Mouse (Mus musculus): Measurements from ENCODE around the gene Stip1.
"Not testable (repeated sequence)": the region's sequence is repeated elsewhere in the genome, so short reads cannot be mapped to it uniquely, and the experiment has no call there.

The Stip1 gene

DNA sequence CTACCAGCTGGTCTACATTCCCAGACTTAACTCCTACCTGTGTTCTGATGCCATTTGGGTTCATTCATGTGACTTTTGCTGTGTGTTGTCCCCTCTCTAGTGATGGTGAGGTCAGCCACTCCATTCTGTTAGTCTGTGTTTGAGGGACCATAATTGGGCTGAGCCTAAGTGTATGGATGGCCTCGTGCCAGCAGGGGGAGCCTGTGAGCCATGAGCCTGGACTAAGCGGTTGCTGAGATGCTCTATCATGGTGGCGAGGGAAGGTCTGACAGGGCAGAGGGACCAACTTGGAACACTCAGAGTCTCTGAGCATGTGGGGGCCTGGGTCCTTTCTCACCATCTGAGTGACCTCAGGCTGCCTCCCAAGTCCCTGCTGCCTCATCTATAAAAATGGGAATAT lies 24.8 kb upstream of the Stip1 start:
- DNase-seq (ENCODE audit: low read depth): peak; percentile 89

DNA sequence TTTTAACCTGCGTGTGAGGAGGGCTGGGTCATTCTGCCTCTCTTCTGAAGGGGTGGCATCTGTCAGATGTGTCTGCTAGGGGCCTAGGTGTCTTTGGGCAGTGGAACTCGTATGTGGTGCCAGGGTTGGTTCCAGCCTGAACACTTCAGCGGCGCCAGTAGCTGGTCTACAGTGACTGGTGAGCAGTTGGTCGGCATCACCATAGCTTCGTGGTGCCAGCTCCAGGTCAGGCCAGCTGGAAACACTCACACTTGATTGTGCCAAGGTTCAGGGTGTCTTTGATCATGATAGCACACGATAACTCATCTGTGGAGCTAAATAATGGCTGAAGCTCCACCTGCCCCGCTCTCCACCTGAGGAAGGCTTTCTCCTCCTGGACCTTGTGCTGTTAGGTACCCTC lies 23.1 kb upstream of the Stip1 start:
- DNase-seq (ENCODE audit: low read depth): no peak

DNA sequence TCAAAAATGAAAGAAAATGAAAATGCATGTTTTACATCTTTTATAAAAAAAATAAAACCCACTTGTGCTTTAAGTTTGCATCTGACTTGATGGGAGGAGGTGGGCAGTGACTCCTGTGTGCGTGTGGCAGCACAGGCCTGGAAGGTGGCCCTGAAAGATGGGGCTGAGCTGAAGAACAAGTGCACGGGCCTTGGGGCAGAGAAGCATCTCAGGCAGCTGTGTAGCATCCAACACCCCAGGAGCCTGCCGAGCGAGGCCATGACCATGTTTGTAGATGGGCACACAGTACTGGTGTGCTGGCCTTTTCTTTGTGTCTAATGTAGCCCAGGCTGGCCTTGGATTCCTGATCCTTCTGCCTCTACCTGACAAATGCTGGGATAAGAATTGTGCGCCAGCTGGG lies 22.3 kb upstream of the Stip1 start:
- DNase-seq (ENCODE audit: low read depth): no peak

DNA sequence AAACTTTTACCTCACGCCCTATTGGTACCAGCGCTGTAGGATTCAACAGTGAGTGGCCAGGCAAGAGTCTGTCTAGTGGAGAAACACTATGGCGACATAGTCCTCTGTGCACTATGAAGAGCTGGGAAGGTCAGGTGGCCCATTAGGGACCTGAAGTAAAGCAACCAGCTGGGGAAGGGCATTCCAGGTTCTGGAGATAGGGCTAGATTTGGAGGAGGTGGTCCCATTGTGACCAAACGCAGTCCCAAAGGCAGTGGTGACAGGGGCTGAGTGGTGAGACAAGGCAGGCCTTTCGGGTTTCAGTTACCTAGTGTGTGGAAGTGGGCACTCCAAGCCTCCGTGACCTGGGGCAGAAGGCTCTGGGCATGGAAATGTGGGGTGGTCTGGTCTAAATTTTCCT lies 18.8 kb upstream of the Stip1 start:
- DNase-seq (ENCODE audit: low read depth): no peak

DNA sequence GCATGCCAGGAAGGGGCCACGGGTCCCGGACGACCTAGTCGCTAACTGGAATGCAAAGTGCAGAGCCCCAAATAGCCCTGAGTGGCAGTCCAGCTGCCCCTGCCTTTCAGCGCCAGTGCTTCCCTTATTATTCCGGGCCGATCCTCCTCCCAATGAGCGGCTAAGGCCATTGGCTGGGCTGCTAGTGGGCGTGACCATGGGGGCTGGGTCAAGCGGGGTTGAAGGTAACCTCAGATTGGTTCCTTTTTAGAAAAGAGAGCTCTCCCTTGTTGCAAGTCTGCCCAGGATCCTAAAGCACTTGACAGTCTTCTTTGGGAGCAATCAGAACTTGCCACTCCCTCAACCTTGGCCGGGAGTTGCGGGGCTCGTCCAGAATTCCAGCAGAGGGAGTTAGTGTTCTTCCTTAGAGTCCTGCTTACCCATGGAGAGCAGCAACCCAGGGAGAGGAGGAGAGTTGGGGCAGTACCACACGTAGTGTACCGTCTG lies 18.0 kb upstream of the Stip1 start:
- DNase-seq (ENCODE audit: low read depth): peak; percentile 72

DNA sequence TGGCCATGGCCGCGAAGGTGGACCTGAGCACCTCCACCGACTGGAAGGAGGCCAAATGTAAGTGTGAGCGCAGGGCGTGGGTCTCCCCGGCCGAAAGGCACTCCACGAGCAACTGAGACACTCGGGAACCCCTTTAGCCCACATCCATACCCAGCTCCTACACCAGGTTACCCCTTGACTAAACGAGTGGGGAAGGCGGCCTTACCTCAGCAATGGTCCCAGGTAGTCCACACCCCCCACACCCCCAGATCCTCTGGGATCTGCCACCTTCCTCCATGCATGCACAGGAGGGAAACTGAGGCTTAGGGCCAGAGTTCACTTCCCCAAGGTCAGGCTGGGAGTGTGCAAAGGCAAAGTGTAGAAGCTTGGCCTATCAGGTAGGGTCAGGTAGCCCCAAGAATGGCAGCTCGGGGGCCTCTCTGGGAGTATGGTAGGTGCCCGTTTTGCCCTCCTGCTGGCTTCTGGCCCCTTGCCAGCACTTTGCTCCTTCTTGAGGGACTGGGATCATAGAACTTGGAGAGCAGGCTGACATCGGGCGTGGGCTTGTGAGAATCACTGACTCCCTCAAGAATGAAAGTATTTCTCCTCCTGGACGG lies 17.5 kb upstream of the Stip1 start:
- DNase-seq (ENCODE audit: low read depth): no peak

DNA sequence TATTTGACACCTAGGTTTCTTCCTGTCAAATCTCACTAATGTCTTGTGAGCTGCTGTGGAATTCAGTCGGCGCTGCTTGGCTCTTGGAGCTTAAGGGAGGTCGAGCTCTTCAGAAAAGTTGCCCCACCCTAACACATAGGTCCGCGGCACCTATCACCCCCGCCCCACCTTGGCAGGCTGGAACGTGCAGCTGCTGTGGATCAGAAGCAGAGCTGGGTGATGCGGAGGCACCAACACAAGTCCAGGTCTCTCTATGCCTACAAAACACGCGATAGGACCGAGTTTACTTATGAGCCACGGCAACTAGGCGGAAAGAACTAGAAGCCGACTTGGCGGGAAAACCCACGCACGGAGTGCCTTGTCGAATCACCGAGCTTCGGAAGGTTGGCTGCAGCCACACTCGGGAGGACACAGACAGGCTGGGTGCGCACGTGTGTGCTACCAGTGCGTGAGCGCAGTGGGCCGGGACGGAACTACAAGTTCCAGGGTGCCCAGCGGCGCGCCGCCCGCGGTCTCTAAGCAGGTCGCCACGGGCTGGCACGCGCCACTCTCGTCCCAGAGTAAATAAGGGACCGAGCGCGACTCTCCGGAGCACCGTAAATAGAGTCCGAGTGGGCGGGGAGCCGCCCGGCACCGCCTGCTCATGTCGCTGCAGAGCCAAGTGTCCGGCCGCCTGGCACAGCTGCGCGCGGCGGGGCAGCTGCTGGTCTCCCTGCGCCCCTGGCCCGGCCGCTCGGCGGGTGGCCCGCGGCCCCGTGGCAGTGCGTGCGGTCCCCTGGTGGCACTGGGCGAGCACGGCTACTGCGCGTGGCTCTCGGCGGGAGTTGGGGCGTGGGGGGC lies 16.7 kb upstream of the Stip1 start, which contains the start of gene Macrod1:
TSS of gene Macrod1 (plus strand) at position 563 of the 840 bp plus-strand sequence.
- DNase-seq (ENCODE audit: low read depth): peak; percentile 86

DNA sequence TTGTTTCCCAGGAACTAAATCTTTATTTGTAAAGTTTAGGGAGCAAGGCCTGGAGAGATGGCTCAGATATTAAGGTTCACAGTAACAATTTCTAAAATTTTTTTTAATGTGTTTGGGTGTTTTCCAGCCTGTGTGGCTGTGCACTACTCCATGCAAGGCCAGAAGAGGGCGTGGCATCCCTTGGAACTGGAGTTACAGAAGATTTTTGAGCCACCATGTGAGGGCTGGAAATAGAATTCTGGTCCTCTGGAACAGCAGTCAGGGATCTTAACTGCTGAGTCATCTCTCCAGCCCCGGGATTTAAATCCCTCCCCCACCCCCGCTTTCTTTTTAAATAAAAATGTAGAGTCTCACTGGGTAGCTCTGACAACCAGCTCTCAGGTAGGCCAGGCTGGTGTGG lies 15.4 kb upstream of the Stip1 start:
- no peak for DNase-seq (ENCODE audit: low read depth)

DNA sequence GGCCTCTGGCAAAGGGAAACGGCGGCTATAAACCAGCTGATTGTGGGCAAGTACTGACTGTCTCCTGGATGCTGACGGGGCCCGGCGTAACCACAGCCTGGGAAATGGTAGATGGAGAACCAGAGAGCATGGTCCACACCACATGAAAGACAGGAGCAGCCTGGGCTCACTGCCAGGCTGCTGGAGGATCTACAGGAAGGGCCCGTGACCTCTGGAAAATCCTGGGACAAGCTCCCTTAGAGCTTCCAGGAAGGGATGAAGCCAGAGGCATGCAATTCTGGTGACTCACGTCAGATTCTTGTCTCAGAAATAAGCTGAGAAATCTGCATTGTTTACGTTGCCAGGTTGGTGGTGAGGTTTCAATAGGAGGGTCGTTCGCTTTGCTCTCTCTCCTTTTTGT lies 15.0 kb upstream of the Stip1 start:
- no peak for DNase-seq (ENCODE audit: low read depth)

DNA sequence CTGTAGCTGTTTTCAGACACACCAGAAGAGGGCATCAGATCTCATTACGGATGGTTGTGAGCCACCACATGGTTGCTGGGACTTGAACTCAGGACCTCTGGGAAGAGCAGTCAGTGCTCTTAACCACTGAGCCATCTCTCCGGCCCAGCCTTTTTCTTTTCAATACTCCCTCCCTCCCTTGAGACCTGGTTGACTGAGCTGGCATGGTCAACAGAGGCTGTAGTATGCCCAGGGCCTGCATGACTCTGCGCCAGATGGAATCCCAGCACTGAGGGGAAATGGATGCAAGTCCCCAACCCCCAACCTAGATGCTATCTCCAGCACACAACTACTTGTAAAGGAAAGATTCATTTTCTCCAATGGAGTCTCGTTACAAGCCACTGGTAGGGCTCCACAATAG lies 13.6 kb upstream of the Stip1 start:
- DNase-seq (ENCODE audit: low read depth): not testable (repeated sequence)

DNA sequence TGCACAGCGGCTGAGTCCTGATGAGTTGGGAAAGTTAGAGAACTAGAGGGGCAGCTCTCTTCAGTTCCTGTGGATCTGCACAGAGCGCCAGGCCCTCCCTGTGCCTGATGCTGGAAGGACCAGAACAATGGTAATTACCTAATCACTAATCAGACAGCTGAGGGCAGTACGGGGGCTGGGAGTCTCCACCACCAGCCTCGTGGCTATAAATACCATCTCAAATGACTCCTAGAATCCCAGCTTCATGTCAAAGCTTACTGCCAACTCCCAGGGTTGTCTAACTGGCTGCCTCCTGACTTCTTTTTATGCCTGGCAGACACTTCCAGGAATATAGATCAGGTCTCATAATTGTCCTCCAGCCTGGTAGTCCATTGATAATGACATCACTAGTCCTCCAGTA lies 4.9 kb upstream of the Stip1 start:
- no peak for DNase-seq (ENCODE audit: low read depth)

DNA sequence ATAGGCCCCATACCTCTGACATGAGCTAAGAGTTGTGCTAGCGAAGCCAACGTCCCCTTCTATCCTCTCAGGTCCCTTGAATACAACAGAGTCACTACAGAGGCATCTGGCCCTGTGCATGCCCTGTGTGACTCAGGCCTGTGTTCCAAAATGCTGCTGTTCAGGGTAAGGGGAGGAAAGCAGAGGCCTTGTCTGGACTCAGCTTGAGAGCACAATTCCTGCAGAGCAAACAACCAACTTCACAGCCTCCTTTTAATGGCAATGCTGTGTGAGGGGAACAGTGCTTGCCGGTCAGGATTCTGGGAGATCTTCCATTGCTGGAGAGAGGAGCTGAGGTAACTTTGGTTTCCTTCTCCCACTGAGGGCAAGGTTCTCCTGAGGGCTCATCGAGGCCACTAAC lies 4.5 kb upstream of the Stip1 start:
- DNase-seq (ENCODE audit: low read depth): no peak

DNA sequence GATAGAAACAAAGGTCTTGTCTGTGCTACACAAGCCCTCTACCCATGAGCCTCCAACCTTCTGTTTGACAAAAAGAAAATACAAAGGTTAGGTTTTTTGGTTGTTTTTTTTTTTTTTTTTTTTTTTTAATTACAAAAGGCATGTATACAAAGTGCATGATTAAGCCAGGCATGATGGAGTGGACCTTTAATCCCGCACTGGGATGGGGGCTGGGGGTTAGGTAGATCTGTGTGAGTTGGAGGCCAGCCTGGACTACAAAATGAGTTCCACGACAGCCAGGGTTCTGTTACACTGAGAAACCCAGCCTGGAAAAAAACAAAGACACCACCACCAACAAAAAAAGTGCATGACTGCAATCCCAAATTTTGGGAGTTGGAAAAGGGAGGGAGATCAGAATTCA lies 1.4 kb upstream of the Stip1 start:
- no peak for DNase-seq (ENCODE audit: low read depth)

DNA sequence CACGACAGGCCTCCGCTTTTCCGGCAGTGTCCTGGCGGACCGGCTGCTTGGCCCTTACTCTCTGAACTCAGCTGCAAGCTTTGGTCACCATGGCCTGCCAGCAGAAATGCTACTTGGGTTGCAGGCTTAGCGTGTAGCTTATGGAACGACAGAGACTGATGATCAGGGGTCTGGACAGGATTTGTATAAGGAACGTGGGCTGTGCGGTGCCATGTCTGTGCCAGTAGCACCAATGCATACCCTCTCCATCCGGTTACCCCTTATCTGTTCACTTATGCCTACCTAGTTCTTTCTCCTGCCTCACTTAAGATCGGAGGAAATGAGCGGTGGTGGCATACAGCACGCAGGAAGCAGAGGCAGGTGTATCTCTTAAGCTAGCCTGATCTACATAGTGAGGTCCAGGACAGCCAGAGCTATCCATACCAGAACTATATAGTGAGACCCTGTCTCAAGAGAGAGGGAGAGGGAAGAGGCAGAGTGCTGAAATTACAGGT lies 917 bp upstream of the Stip1 start:
- no peak for DNase-seq (ENCODE audit: low read depth)

DNA sequence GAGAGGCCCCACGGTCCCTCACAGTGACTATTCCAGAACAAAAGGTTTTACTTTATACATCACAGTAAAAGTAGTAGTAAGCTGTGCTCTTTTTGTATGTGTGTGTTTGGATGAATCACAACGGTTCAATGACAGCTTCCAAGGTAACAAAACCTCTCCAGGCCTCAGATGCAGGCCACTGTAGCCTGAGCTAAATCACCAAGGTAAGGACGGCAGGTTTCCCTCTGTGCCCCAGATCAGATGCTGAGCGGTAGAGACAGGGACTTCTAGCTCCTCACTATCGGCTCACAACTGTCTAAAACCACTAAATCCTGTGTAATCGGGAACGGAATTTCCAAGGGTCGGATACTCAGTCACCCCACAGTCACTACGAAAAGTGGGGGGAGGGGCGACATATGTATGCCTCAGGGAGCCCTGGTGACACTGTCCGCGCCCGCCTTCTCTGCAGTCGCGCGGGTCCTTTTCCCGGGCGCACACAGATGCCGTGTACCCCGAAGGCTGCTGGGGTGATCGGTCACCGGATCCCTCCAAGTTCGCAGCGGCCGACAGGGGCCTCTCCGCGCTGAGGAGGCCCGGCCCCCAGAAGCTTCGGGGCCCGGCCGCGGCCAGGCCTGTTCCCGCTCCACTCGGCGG lies 563 bp downstream of the Stip1 start:
- DNase-seq (ENCODE audit: low read depth): peak; percentile 75

DNA sequence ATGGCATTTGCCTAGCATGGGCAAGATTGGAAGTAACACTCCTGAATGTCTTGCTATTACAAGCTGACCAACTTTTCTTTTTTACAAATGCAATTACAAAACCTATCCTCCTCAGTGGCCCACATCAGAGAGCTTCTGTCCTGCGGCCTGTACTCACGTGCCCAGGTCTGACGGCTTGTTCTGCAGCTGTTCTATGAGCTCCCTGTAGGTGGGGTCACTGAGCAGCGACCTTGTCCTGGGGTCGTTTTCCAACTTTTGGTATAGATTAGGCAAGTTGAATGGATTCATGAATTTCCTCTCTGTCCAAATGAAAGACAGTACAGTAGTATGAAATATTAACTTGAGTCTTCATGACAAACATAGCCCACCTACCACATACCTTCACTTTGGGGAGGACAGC lies 5.8 kb downstream of the Stip1 start:
- DNase-seq (ENCODE audit: low read depth): no peak

DNA sequence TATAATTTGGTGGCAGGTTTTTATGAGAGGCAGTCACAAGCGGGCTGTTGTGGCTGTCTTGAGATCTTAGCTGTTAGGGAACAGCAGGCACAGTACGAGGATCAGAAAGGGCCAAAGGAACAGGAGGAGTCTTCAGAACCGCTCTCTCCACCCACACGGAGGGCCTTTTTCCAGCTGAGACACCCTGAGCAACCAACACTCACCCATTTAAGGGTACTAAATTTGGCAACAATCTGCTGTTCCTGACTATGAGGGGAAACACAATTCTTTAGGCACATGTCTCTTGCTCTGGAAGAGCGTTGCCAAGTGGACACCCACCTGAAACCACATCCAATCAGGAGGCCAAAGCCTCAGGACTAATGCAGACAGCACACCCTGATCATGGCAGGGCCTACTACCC lies 10.2 kb downstream of the Stip1 start:
- DNase-seq (ENCODE audit: low read depth): no peak

DNA sequence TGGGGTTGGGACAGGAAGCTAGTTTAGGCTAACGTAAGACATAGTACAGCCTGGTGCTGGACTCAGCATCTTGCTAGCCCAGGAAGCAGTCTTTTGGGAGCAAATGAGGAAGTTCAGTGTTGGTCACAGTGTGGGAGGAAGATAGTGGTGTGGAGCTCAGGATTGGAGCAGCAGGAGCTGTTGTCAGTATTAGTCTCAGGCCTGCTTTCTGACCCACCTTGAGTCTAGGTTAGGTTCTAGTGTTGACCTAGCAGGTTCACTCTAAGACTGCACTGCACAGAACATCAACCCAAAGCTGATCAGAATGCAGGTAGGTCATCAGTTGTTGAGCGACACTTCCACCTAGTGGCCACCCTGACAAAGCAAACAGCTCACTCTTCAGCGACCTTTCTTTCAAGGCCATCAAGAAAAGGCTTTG lies 19.5 kb downstream of the Stip1 start:
- DNase-seq (ENCODE audit: low read depth): peak; percentile 88

DNA sequence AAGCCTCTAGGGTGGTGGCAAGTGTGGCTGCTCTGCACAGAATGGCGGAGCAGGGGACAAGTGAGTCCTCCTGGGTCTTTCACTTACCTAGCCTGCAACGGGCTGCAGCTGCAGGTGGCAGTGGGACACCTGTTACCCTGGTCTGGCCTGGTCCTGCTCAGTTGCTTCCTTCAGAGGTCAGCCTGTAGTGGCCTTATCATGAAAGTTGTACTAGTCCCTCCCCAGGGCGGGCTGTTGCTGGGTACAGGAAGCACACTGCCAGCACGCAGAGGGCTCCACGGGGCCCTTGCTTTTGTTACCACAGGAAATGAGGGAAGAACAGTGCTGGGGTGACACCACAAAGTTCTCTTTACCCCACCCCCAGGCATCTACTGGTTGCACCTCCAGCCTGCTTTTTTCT lies 20.6 kb downstream of the Stip1 start, which contains the start of gene Fermt3:
TSS of gene Fermt3 (minus strand) at position 279 of the 400 bp plus-strand sequence.
- DNase-seq (ENCODE audit: low read depth): peak; percentile 88

DNA sequence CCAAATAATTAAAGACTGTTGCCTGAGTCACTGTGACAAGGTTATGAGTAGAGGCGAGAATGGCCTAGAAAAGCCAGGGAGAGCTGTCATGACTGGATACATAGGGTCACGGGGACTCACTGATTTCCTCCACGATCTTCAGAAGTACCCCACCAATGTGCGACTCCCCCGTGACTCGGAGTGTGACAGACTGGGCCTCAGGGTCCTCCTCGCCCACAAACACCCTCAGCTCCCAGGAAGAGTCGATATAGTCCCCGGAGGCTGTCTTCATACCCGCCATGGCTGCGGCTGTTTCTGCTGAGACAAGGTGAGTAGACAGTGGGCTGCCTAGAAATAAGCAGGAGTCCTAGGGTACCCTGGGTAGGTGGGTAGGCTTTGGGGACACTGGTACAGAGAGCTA lies 21.2 kb downstream of the Stip1 start:
- no peak for DNase-seq (ENCODE audit: low read depth)

DNA sequence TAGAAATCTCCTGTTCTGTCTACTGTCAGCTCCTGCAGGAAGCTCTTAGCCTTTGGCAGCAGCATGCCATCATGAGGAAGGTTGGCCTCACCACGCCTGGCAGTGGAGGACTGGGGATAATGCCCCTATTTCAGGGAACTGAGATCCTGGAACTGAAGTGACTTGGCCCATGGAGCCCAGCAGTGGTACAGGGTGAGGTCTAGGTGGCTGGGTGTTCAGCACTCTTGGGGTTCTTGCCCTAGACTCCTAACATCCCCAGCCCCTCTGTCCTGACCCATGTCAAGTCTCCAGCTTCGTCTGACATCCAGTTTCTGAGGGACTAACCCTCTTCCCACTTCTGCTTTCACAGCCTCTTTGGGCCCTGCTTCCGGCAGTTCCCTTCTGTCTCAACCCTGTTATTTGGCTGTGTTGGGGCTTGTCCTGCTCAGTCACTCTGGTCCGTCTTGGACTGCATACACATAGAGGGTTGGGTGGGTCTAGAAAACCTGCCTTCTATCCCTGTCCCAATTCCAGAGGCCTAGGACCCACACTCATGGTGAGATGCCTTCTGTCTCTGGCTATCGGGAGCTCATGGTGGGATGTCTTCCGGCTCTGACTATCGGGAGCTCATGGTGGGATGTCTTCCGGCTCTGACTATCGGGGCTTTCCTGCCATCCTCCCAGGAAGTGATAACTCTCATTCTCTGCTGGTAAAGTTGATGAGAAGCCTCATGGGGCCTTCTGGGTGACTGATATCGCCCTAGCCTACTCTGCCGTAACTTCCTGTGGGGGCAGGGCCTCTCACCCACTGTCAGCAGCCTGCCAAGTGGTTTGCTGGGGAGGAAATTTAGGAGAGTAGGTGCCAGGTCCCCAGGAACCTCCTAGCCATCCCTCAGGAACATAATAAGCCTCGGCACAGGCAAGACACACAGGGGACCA lies 22.0 kb downstream of the Stip1 start:
- peak; percentile 79 for DNase-seq (ENCODE audit: low read depth)
